Mouse (Mus musculus): ENCODE results near the gene Tenm2. TPM values are rescaled to one million over a fixed set of nuclear protein-coding genes. Genes with fewer than 3 reads are reported as not detected.

The Tenm2 gene
- polyA plus RNA-seq, 1 experiment from 2014 or later: not detected

DNA sequence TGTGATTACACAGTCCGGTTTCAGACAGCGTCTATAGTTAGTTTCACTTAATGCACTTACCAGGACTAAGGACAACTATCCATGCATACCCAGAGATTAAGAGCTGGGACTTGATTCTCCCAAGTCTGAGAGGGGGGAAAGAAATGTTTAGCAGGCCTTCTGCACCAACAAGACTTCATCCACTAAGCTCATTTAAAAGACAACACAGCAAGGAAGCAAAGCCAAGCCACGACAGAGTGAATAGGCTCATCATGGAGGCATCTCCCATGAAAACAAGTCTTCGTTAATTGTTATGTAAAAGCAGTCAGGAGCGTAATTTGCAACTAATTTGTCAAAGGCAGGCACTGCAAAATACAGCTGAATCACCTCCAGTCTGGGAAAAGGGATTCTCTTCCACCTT lies 682.5 kb downstream of the Tenm2 start:
- ATAC-seq: no peak
- Histone ChIP-seq H3K36me3 (replicated peaks; ENCODE audit: insufficient read depth, low read length) (no peaks in the 10 kb centered on the region), H3K4me2 (ENCODE audit: low read depth, low read length) (no peak overlapping the region), H3K27me3 (ENCODE audit: insufficient read depth, low read length) (no peaks in the 10 kb centered on the region), H3K9ac (replicated peaks) (no peak overlapping the region), H3K4me3 (ENCODE audit: low read depth, low read length) (no peak overlapping the region), H3K4me1 (ENCODE audit: insufficient read depth) (no peaks in the 10 kb centered on the region), H3K9me3 (ENCODE audit: low read length) (no peaks in the 10 kb centered on the region), H3K27ac (ENCODE audit: low read depth) (no peak overlapping the region)
- 66% methylated on average over 5 of the region's 5 CpGs for WGBS (ENCODE audit: insufficient replicate concordance)
- no peak for DNase-seq
- TF ChIP-seq CTCF (IDR thresholded peaks at IDR 0.05; ENCODE audit: low read depth) (no peak), EP300 (IDR thresholded peaks at IDR 0.05; ENCODE audit: low read depth) (no peak)

DNA sequence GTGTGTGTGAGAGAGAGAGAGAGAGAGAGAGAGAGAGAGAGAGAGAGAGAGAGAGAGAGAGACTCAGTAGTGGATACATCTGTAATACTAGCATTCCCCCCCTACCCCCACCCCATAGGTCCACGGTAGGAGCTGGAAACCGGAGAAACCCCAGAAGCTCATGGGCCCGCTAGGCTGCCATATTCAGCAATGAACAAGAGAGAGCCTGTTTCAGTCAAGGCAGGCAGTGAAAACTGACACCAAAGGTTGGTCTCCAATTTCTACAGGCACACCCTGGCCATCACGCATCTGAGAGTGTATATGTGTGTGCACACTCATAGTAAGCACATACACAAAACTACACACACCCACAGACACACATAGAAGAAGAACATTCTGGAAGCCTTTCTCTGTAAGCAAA lies 685.1 kb downstream of the Tenm2 start:
- H3K36me3 ChIP-seq (replicated peaks; ENCODE audit: insufficient read depth, low read length): no peaks in the 10 kb centered on the region
- H3K27me3 ChIP-seq (ENCODE audit: insufficient read depth, low read length): no peaks in the 10 kb centered on the region
- H3K4me1 ChIP-seq (ENCODE audit: insufficient read depth): no peaks in the 10 kb centered on the region
- H3K9me3 ChIP-seq (ENCODE audit: low read length): no peaks in the 10 kb centered on the region
- TF ChIP-seq CTCF (IDR thresholded peaks at IDR 0.05; ENCODE audit: low read depth) (no peak), EP300 (IDR thresholded peaks at IDR 0.05; ENCODE audit: low read depth) (no peak)
- no peak overlapping the region for H3K4me2 ChIP-seq (ENCODE audit: low read depth, low read length)
- H3K9ac ChIP-seq (replicated peaks): no peak overlapping the region
- DNase-seq: no peak
- WGBS (ENCODE audit: insufficient replicate concordance): 84% methylated on average over 4 of the region's 4 CpGs
- H3K4me3 ChIP-seq (ENCODE audit: low read depth, low read length): no peak overlapping the region
- H3K27ac ChIP-seq (ENCODE audit: low read depth): no peak overlapping the region
- no peak for ATAC-seq

DNA sequence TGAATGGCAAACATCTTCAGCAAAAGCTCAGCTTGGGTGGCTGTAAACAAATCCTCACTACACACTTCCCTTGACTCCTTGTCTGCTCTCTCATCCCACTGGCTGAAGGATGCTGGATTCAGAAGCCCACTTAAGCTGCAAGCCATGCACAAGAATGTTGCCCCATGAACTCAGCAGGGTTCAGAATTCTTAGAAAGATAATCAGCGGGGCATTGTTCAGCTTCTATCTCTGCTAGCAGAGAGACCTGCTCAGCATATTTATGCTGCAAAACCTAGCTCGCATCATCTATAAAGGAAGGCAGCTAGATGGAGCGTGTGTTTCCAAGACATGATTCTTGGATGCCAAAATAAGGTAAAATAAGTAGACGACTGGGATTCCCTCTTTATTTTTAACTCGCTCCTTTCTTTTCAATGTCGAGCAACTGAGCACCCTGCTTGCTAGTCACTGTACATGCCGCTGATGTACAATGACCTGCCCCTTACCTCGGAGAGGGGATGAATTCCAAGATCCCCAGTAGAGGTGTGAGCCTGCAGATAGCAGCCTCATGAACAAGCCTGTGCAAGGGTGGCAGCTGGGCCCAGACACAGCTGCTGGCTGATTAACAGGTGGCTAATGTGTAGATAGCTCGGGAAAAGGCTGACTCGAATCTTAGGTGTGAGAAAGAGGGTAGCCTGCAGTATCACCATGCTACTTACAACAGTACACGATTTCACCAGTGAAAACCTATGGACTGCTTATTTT lies 686.2 kb downstream of the Tenm2 start:
- Histone ChIP-seq H3K27ac (ENCODE audit: low read depth) (no peak overlapping the region), H3K36me3 (replicated peaks; ENCODE audit: insufficient read depth, low read length) (no peaks in the 10 kb centered on the region), H3K9me3 (ENCODE audit: low read length) (no peaks in the 10 kb centered on the region), H3K27me3 (ENCODE audit: insufficient read depth, low read length) (no peaks in the 10 kb centered on the region), H3K9ac (replicated peaks) (no peak overlapping the region), H3K4me3 (ENCODE audit: low read depth, low read length) (no peak overlapping the region), H3K4me2 (ENCODE audit: low read depth, low read length) (no peak overlapping the region), H3K4me1 (ENCODE audit: insufficient read depth) (no peaks in the 10 kb centered on the region)
- DNase-seq (no peak), ATAC-seq (no peak)
- no peak for TF ChIP-seq EP300 (IDR thresholded peaks at IDR 0.05; ENCODE audit: low read depth)
- TF ChIP-seq CTCF (IDR thresholded peaks at IDR 0.05; ENCODE audit: low read depth): no peak
- 76% methylated on average over 11 of the region's 11 CpGs for WGBS (ENCODE audit: insufficient replicate concordance)

DNA sequence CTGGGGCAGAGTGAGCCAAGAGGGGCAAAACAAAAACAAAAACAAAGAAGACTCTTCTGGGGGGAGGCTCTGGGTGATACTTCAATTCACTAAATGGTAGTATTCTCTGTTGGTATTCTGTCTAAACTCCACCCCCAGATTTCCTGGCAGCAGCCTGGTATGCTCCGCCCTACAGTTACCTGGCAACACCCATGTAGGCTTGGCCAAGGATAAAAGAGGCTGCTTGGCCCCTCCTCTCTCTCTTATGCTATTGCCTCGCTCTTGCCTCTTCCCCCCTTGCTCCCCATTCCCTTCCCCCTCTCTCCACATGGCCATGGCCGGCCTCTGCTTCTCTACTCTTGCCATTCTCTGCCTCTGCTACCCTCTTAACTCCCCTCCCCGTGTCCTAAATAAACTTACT lies 687.6 kb downstream of the Tenm2 start:
- no peaks in the 10 kb centered on the region for H3K27me3 ChIP-seq (ENCODE audit: insufficient read depth, low read length)
- H3K9ac ChIP-seq (replicated peaks): no peak overlapping the region
- TF ChIP-seq CTCF (IDR thresholded peaks at IDR 0.05; ENCODE audit: low read depth): no peak
- no peak for TF ChIP-seq EP300 (IDR thresholded peaks at IDR 0.05; ENCODE audit: low read depth)
- DNase-seq (no peak), ATAC-seq (no peak)
- WGBS (ENCODE audit: insufficient replicate concordance): 60% methylated on average over 4 of the region's 4 CpGs
- H3K27ac ChIP-seq (ENCODE audit: low read depth): no peak overlapping the region
- no peak overlapping the region for H3K4me2 ChIP-seq (ENCODE audit: low read depth, low read length)
- H3K4me1 ChIP-seq (ENCODE audit: insufficient read depth): no peaks in the 10 kb centered on the region
- H3K4me3 ChIP-seq (ENCODE audit: low read depth, low read length): no peak overlapping the region
- H3K9me3 ChIP-seq (ENCODE audit: low read length): no peaks in the 10 kb centered on the region
- H3K36me3 ChIP-seq (replicated peaks; ENCODE audit: insufficient read depth, low read length): no peaks in the 10 kb centered on the region

DNA sequence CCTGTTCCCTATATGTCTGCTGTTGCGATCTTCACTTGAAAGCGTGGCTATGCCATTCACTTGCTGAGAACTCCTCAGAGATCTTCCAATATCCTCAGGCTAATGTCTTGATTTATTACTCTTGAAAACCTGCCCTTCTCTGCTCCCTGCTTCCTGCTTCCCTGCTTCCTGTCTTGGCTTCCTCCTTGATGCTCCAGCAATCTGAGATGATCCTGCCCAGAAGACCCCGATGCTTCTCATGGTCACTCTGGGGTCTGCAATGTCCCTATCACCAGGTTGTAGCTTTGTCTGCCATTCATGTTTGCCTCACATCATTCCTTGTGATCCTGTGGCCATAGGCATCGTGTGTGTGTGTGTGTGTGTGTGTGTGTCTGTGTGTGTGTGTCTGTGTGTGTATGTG lies 697.6 kb downstream of the Tenm2 start:
- DNase-seq (no peak), ATAC-seq (no peak)
- WGBS (ENCODE audit: insufficient replicate concordance): 69% methylated on average over 4 of the region's 4 CpGs
- no peak overlapping the region for H3K9ac ChIP-seq (replicated peaks)
- H3K4me3 ChIP-seq (ENCODE audit: low read depth, low read length): no peak overlapping the region
- TF ChIP-seq EP300 (IDR thresholded peaks at IDR 0.05; ENCODE audit: low read depth): no peak
- no peak for TF ChIP-seq CTCF (IDR thresholded peaks at IDR 0.05; ENCODE audit: low read depth)
- no peak overlapping the region for H3K4me2 ChIP-seq (ENCODE audit: low read depth, low read length)
- H3K9me3 ChIP-seq (ENCODE audit: low read length): no peaks in the 10 kb centered on the region
- no peaks in the 10 kb centered on the region for H3K4me1 ChIP-seq (ENCODE audit: insufficient read depth)
- no peak overlapping the region for H3K27ac ChIP-seq (ENCODE audit: low read depth)
- no peaks in the 10 kb centered on the region for H3K36me3 ChIP-seq (replicated peaks; ENCODE audit: insufficient read depth, low read length)
- no peaks in the 10 kb centered on the region for H3K27me3 ChIP-seq (ENCODE audit: insufficient read depth, low read length)

DNA sequence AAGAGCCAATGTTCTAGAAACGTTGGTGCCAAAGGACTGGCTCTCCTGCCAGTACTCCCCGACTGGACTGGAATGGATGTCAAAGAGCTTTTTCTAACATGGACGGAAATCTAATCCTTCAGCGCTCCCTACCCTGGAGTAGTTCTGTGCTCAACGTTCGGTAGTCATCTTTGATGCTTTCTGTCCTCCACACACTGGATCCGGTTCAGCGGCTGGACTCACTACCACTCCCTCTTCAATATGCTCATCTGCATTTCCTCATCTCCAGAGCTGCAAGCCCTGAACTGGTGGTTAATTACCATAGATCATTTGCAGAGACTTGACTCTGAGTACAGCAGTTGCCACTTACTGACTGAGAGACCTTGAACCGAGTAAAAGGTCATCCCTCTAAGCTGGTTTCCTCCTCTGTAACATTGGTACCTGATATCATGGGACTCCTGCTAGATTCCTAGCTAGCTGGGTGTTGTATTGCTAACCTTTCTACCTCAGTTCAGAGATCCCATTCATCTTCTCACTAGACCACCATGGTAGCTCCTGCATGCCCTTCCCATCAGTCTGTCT lies 698.1 kb downstream of the Tenm2 start:
- DNase-seq (no peak), ATAC-seq (no peak)
- Histone ChIP-seq H3K4me1 (ENCODE audit: insufficient read depth) (no peaks in the 10 kb centered on the region), H3K4me3 (ENCODE audit: low read depth, low read length) (no peak overlapping the region), H3K27me3 (ENCODE audit: insufficient read depth, low read length) (no peaks in the 10 kb centered on the region), H3K9me3 (ENCODE audit: low read length) (no peaks in the 10 kb centered on the region), H3K9ac (replicated peaks) (no peak overlapping the region), H3K27ac (ENCODE audit: low read depth) (no peak overlapping the region), H3K4me2 (ENCODE audit: low read depth, low read length) (no peak overlapping the region), H3K36me3 (replicated peaks; ENCODE audit: insufficient read depth, low read length) (no peaks in the 10 kb centered on the region)
- TF ChIP-seq CTCF (IDR thresholded peaks at IDR 0.05; ENCODE audit: low read depth): no peak
- TF ChIP-seq EP300 (IDR thresholded peaks at IDR 0.05; ENCODE audit: low read depth): no peak
- 83% methylated on average over 9 of the region's 9 CpGs for WGBS (ENCODE audit: insufficient replicate concordance)
